Mouse (Mus musculus): ENCODE results near the gene Tex46.

The Tex46 gene

GRCm38 (mm10) chr4:136631237-136631994 is 21.2 kb downstream of the Tex46 start:
- DNase-seq (ENCODE audit: low spot score in 2 of 2), result peak in 1 of 2 experiments; percentile 49

GRCm38 (mm10) chr4:136635995-136636394 is 25.8 kb downstream of the Tex46 start:
- DNase-seq (ENCODE audit: low spot score in 2 of 2), result no peak

GRCm38 (mm10) chr4:136636511-136636910 is 26.3 kb downstream of the Tex46 start:
- DNase-seq (ENCODE audit: low spot score in 2 of 2), result no peak

GRCm38 (mm10) chr4:136636983-136637562 is 26.8 kb downstream of the Tex46 start:
- DNase-seq (ENCODE audit: low spot score in 2 of 2), result no peak

- peak; percentile 63 to 83 for DNase-seq (ENCODE audit: low spot score in 2 of 2)
Measured at GRCm38 (mm10) chr4:136637563-136638229, 27.5 kb downstream of the Tex46 start.

- DNase-seq (ENCODE audit: low spot score in 2 of 2), result no peak
Measured at GRCm38 (mm10) chr4:136638230-136638750, 28.1 kb downstream of the Tex46 start.

GRCm38 (mm10) chr4:136638890-136639289 is 28.7 kb downstream of the Tex46 start:
- no peak for DNase-seq (ENCODE audit: low spot score in 2 of 2)

GRCm38 (mm10) chr4:136648922-136649479 is 38.8 kb downstream of the Tex46 start:
- peak; percentile 88 to 89 for DNase-seq (ENCODE audit: low spot score in 2 of 2)

GRCm38 (mm10) chr4:136649480-136650196 is 39.4 kb downstream of the Tex46 start:
- DNase-seq (ENCODE audit: low spot score in 2 of 2), result peak in 1 of 2 experiments; percentile 36

GRCm38 (mm10) chr4:136650261-136650660 is 40.0 kb downstream of the Tex46 start:
- no peak for DNase-seq (ENCODE audit: low spot score in 2 of 2)

- no peak for DNase-seq (ENCODE audit: low spot score in 2 of 2)
Measured at GRCm38 (mm10) chr4:136651357-136651811, 41.1 kb downstream of the Tex46 start.

GRCm38 (mm10) chr4:136651882-136652527 is 41.8 kb downstream of the Tex46 start:
- DNase-seq (ENCODE audit: low spot score in 2 of 2), result peak in 1 of 2 experiments; percentile 42

GRCm38 (mm10) chr4:136652528-136652910 is 42.3 kb downstream of the Tex46 start:
- no peak for DNase-seq (ENCODE audit: low spot score in 2 of 2)

GRCm38 (mm10) chr4:136653019-136653418 is 42.8 kb downstream of the Tex46 start:
- DNase-seq (ENCODE audit: low spot score in 2 of 2), result no peak

GRCm38 (mm10) chr4:136653692-136654234 is 43.5 kb downstream of the Tex46 start:
- DNase-seq (ENCODE audit: low spot score in 2 of 2), result no peak

- DNase-seq (ENCODE audit: low spot score in 2 of 2), result no peak
Measured at GRCm38 (mm10) chr4:136657914-136658313, 47.7 kb downstream of the Tex46 start.

Measured in frontal cortex, postnatal 36 days (tissue).